Mouse (Mus musculus): ENCODE measurements at regions not wholly inside any gene's neighbourhood (a gene's known extent, or its start where the extent isn't known, plus 50 kb on each side); places are given as distances from the start of the nearest gene placed in this dataset.

DNA sequence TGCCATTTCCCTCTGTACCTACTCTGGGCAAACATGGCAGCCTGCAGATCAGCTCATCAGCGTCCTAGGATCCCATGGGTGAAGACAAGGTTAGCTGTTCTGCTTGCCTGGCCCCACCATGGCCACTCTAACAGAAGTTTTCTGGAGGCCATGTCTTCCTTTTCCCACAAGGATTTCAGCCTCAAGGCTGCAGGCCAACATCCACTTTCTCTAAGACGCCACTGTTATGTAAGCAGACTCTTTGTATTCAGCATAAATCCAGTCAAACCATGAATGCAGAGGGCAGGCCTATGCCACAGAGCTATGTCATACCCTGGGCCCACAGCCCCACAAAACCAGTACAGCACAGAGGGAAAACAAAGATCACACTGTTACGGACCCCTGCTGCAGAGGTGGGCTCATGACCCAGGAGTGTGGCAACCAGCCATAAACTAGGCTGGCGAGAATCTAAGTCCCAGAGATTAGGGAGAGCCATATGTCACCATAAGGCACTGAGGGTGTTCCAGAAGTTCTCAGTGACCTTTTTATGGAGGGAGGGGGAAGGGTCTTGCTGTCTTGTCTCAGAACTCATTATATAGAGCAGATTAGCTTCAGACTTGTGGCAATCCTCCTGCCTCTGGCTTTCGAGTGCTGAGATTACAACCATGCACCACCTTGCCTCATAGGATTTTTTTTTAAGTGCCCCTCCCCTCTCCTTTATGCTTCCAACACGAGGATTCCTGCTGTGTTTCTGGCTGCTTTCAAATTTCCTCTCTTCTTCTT lies 63.2 kb upstream of the Eml4 start:
- TF ChIP-seq POLR2A (IDR thresholded peaks at IDR 0.05; ENCODE audit: control insufficient read depth, extremely low read depth, insufficient read depth, low read length, poor library complexity) = no peak
- TF ChIP-seq CTCF (IDR thresholded peaks at IDR 0.05; ENCODE audit: borderline replicate concordance, control insufficient read depth, extremely low read depth, insufficient read depth, low read length, poor library complexity) = no peak
